In the genomic region with DNA sequence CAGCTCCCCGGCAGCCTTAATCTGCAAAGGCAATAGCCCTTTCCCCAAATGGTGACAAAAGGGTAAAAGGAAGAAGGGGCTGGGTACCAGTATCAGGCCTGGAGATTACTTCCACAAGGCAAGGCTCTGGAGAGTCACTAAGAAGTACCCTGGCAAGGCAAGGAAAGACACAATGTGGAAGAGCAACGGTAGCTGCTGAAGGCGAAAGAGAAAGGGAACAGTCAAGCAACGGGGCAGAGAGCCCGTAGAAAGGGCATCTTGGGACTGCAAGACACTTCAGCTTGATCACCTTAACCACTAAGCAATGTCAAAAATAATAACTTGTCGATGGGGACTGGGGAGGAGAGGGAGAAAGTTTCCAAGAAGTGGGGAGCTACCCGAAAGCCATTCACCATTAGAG, we compare ENCODE assay signal across 8 mouse cellular contexts.
A peak's percentile ranks its signal among the peaks of the same experiment; 100 is the strongest.
DNase-seq lines count a peak whose midpoint lies in the region; ATAC-seq and TF ChIP-seq lines count a peak whose summit lies in the region.
"Had no signal": no experiment of that assay in that cellular context is flagged by ENCODE, and none has a peak within 500 bp of the region (broad histone marks: within the 10 kb centered on the region; RNA-seq: fewer than 3 reads in every experiment).

No protein-coding gene starts in this region.

- H3K9ac ChIP-seq in forebrain, embryonic 14.5 days (ENCODE audit: low read length) = peak overlapping the region; percentile 82
- H3K9ac ChIP-seq in intestine, postnatal 0 days (ENCODE audit: low read depth, low read length) = 0 out of 2 replicates have a peak overlapping the region, but pooled peaks have one; percentile 45

- no peaks in the 10 kb centered on the region for H3K4me1 ChIP-seq in lung, adult 2 months (ENCODE audit: control insufficient read depth, insufficient read depth, low read length)
- H3K4me1 ChIP-seq in forebrain, embryonic 14.5 days (ENCODE audit: control insufficient read depth, insufficient read depth, low read length) = peaks cover 7% of the 10 kb centered on the region; the same call in 1 of the 2 replicates
- peaks cover 11% of the 10 kb centered on the region; the same call in 1 of the 2 replicates for H3K4me1 ChIP-seq in intestine, postnatal 0 days (replicated peaks; ENCODE audit: control insufficient read depth, insufficient read depth, low read length)
- H3K4me1 ChIP-seq in small intestine, adult 2 months (ENCODE audit: control insufficient read depth, insufficient read depth, insufficient read length, low read length) = peaks cover 4% of the 10 kb centered on the region

- no peaks in the 10 kb centered on the region for H3K36me3 ChIP-seq in forebrain, embryonic 14.5 days (ENCODE audit: control insufficient read depth, insufficient read depth, low read length)
- no peaks in the 10 kb centered on the region for H3K36me3 ChIP-seq in intestine, postnatal 0 days (ENCODE audit: control insufficient read depth, insufficient read depth)
- no peaks in the 10 kb centered on the region for H3K36me3 ChIP-seq in small intestine, adult 2 months (ENCODE audit: control insufficient read depth, insufficient read depth, low read length)

- TF ChIP-seq POLR2A in lung, adult 2 months (IDR thresholded peaks at IDR 0.05; ENCODE audit: borderline replicate concordance, extremely low read depth, low read depth, low read length) = no peak
- TF ChIP-seq POLR2A in small intestine, adult 2 months (IDR thresholded peaks at IDR 0.05; ENCODE audit: low read depth, low read length) = no peak

- no peak for DNase-seq in lung, adult 2 months
- no peak for DNase-seq in lung, postnatal 4 days
- DNase-seq in forebrain, embryonic 14.5 days (ENCODE audit: low spot score) = no peak
- DNase-seq in layer of hippocampus, adult 9-11 months = no peak
- no peak for DNase-seq in cerebellum, adult 18-20 months
- DNase-seq: thymus, adult 2 months had no signal

- peak overlapping the region; percentile 48 for H3K4me3 ChIP-seq in lung, adult 2 months (replicated peaks; ENCODE audit: extremely low read depth, low read depth, low read length)
- H3K4me3 ChIP-seq in forebrain, embryonic 14.5 days (ENCODE audit: low read depth, low read length) = peak overlapping the region; percentile 67
- peak overlapping the region; percentile 58 for H3K4me3 ChIP-seq in intestine, postnatal 0 days (ENCODE audit: low read depth, low read length)
- peak overlapping the region; percentile 1; the same call in 1 of the 2 replicates for H3K4me3 ChIP-seq in small intestine, adult 2 months (ENCODE audit: low read depth, low read length)

- no peaks in the 10 kb centered on the region for H3K9me3 ChIP-seq in forebrain, embryonic 14.5 days (replicated peaks; ENCODE audit: control insufficient read depth, low read length)
- no peaks in the 10 kb centered on the region for H3K9me3 ChIP-seq in intestine, postnatal 0 days (ENCODE audit: control insufficient read depth)

- 0 out of 2 replicates have a peak, but pooled peaks cover 9% of the 10 kb centered on the region for H3K27me3 ChIP-seq in forebrain, embryonic 14.5 days (replicated peaks; ENCODE audit: control insufficient read depth, insufficient read depth, low read length)
- peaks cover 54% of the 10 kb centered on the region for H3K27me3 ChIP-seq in intestine, postnatal 0 days (replicated peaks; ENCODE audit: control insufficient read depth, insufficient read depth, low read length)
- H3K27me3 ChIP-seq in small intestine, adult 2 months (ENCODE audit: control insufficient read depth, insufficient read depth, low read length) = peaks cover 28% of the 10 kb centered on the region

- ATAC-seq in forebrain, embryonic 14.5 days = no peak
- no peak for ATAC-seq in intestine, postnatal 0 days

- H3K4me2 ChIP-seq in forebrain, embryonic 14.5 days (ENCODE audit: low read length) = peak overlapping the region; percentile 86
- peak overlapping the region; percentile 98 for H3K4me2 ChIP-seq in intestine, postnatal 0 days (replicated peaks; ENCODE audit: low read depth)

- H3K27ac ChIP-seq in forebrain, embryonic 14.5 days (ENCODE audit: low read depth, low read length) = no peak overlapping the region
- H3K27ac ChIP-seq in intestine, postnatal 0 days (ENCODE audit: low read depth, low read length) = no peak overlapping the region
- H3K27ac ChIP-seq in small intestine, adult 2 months (ENCODE audit: insufficient read depth, low read depth, low read length) = 0 out of 2 replicates have a peak overlapping the region, but pooled peaks have one; percentile 6

- 29% methylated on average over 7 of the region's 7 CpGs for WGBS in lung, adult 2 months
- 20% methylated on average over 7 of the region's 7 CpGs for WGBS in forebrain, embryonic 14.5 days
- 29% methylated on average over 7 of the region's 7 CpGs for WGBS in intestine, postnatal 0 days
- WGBS in small intestine, adult 2 months = 18% methylated on average over 7 of the region's 7 CpGs

- TF ChIP-seq CTCF in lung, adult 2 months (IDR thresholded peaks at IDR 0.05; ENCODE audit: insufficient read depth, low read length) = no peak
- TF ChIP-seq CTCF in intestine, postnatal 0 days (IDR thresholded peaks at IDR 0.05; ENCODE audit: low read depth) = no peak
- no peak for TF ChIP-seq CTCF in small intestine, adult 2 months (IDR thresholded peaks at IDR 0.05; ENCODE audit: extremely low read depth, insufficient read length, insufficient replicate concordance, low read depth, low read length)

Comparison
In these comparisons a context has a peak if more than half of its experiments do, and no peak if none do; other contexts are left out.
1. H3K4me3 ChIP-seq: peak in every context shown above with its lines; median percentile 67 in forebrain, embryonic 14.5 days; 58 in intestine, postnatal 0 days; 48 in lung, adult 2 months; 1 in small intestine, adult 2 months.